Mouse (Mus musculus) adrenal gland, postnatal 4 days (tissue): ENCODE measurements at regions not wholly inside any gene's neighbourhood (a gene's known extent, or its start where the extent isn't known, plus 50 kb on each side); places are given as distances from the start of the nearest gene placed in this dataset.

Experiments
- DNase-seq, 2 experiments: peaks; one replicate each; pipeline ENCODE4 v3.0.0; 2021 to 2022; ENCODE audit warnings: low spot score in 2 of 2, mixed read lengths in 2 of 2

DNA sequence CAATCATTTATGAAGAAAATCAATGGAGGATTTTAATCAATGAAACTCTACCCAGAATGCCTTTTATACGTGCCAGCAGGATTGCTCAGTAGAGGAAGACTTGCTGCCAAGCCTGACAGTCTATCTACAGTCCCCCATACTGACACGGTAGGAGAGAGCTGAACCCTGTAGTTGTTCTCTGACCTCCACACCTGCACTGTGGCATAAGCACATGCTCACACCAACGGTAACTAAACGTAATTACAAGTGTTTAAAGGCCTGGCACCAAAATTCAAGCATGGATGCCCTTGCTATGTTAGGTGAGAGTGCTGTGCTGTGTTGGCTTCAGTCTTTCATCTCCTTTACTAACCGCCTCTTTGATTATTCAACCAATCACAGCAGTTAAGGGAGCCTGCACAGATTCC, 190.8 kb downstream of the Pfkfb3 start:
- DNase-seq: no peak

DNA sequence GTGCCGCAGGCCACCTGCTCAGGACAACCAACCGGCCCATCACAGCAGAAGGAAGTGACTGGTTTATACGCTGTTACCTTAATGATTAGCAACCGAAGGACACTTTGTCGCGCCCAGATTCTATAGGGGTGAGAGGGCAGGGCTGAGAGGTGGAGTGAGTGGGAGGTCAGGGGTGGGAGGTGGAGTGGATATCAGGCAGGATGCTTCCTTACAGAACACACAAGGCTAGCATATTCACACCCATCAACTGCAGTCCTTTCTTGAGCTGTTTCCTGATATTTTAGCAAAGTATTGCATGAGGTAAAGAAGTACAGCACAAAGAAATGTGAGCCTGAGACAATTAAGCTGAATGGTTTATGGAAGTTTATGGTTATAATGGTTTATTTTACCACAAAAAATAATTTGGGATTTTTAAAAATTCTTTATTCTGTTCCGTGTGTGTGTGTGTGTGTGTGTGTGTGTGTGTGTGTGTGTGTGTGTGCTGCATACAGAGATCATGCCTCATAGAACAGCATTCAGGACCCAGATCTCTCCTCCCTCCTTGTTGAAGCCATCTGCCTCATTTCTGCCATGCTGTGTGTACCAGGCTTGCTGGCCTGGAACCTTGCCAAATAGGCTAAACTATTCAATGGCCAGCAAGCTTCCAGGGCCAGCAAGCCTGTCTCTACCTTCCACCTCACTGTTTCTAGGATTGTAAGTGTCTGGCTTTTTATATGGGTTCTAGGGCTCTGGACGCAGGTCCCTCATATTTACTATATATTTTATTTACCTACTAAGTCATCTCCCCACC, 190.5 kb downstream of the Prkcq start:
- peak in 1 of 2 experiments; percentile 4 for DNase-seq

DNA sequence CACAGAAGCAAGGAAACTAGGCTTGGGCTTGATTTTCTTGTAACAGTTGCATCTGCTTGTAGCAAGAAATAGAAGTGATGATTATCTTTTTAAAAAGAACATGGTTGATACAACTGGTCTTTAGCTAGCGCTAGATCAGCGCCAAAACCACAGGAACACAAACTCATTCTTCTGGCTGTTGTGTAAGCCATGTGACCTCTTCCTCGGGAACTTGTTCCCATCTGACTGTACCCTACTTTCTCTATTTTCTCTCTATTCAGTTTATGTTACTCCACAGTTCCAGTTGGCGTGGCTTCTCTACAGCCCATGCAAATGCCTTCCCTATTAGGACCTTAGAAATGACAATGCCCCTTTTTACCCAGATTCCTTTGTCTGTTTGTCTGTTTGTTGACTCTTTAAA, 187.4 kb downstream of the Prkcq start:
- no peak for DNase-seq

DNA sequence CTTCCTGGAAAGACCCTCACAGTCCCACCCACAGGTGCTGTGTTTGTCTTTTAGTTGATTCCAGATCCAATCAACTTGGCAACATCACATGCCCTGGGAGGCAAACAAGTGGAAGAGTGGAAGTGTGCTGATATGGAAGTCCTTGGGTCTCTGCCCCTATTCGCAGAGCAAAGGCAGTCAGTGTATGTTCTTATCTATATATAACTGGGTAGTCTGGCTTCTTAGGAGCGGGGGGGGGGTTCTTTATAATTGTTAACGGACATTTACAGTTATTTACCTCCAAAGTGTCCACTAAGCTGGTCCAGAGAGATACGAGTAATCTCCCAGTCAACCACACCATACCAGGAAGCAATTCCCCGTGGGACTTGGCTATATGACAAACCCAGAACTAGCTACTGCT, 184.8 kb downstream of the Prkcq start:
- DNase-seq: no peak

DNA sequence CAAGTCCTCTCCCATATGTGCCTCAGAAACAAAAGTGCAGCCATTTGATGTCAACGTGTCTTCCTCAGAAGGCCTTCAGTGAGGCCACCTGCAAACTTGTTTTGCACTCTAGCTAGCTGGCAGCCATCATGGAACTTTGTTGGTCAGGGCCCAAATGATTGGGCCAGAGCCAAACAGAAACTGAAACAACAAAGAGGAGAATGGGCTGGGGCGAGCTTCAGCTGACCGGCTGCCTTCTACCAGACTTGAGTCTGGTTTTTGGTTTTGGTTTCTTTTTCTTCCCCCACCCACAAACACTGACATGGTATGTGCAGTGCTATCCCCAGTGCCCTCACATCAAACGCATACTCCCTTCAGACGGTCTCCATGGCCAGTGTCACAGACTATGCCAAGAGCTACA, 183.7 kb downstream of the Prkcq start:
- DNase-seq: no peak
